14 mouse cellular contexts compared by ENCODE assay signal in the genomic region with DNA sequence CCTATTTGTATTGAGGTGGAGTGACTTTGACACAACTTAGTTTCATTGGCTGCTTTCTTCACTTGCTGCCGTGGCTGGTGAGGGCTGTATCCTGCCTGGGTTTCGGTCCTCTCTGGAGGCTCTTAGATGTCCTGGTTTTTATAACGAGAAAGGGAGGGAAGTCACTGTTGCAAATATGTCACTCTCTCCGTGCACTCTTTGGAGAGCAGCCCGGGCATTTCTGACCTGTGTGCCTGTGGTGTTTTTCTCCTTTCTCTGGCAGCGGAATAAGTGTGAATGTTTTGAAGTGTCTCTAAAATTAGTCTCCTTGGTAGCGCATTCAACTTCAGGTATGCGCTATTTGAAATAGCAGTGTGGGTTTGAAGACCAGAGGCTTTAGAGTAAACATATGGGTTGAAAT. TPM values are rescaled to one million over a fixed set of nuclear protein-coding genes. Genes with fewer than 3 reads are reported as not detected.
A peak's percentile ranks its signal among the peaks of the same experiment; 100 is the strongest.
DNase-seq lines count a peak whose midpoint lies in the region; ATAC-seq and TF ChIP-seq lines count a peak whose summit lies in the region.
"Had no signal": no experiment of that assay in that cellular context is flagged by ENCODE, and none has a peak within 500 bp of the region (broad histone marks: within the 10 kb centered on the region; RNA-seq: fewer than 3 reads in every experiment).

No protein-coding gene starts in this region.

- no peak for TF ChIP-seq POLR2A in liver, adult 2 months (IDR thresholded peaks at IDR 0.05; ENCODE audit: extremely low read depth, insufficient read depth, low read length)

- H3K4me3 ChIP-seq in liver, adult 2 months (ENCODE audit: insufficient read depth, low read depth, low read length) = no peak overlapping the region
- H3K4me3 ChIP-seq in liver, postnatal 0 days (ENCODE audit: low read depth, low read length) = no peak overlapping the region
- H3K4me3 ChIP-seq in heart, embryonic 15.5 days = peak overlapping the region; percentile 13; the same call in 1 of the 2 replicates
- H3K4me3 ChIP-seq in forebrain, embryonic 10.5 days = no peak overlapping the region
- H3K4me3 ChIP-seq: embryonic facial prominence, embryonic 13.5 days; forebrain, embryonic 12.5 days; neural tube, embryonic 15.5 days had no signal

- H3K36me3 ChIP-seq in liver, adult 2 months (ENCODE audit: control insufficient read depth, insufficient read depth, low read length) = no peaks in the 10 kb centered on the region
- no peaks in the 10 kb centered on the region for H3K36me3 ChIP-seq in liver, postnatal 0 days (replicated peaks; ENCODE audit: insufficient read depth, low read length)
- H3K36me3 ChIP-seq in heart, embryonic 15.5 days = no peaks in the 10 kb centered on the region
- peaks cover 11% of the 10 kb centered on the region for H3K36me3 ChIP-seq in forebrain, embryonic 10.5 days (replicated peaks)
- H3K36me3 ChIP-seq: embryonic facial prominence, embryonic 13.5 days; forebrain, embryonic 12.5 days; neural tube, embryonic 15.5 days had no signal

- no peak for TF ChIP-seq CTCF in liver, adult 2 months (IDR thresholded peaks at IDR 0.05; ENCODE audit: low read depth, low read length)
- no peak for TF ChIP-seq CTCF in liver, postnatal 0 days (IDR thresholded peaks at IDR 0.05; ENCODE audit: low read depth)

- peak; percentile 53 for DNase-seq in liver, adult 2 months (ENCODE audit: extremely low read depth, low read depth, low spot score)
- no peak for DNase-seq in liver, postnatal 0 days
- DNase-seq in cerebellum, postnatal 36 days = peak; percentile 70 to 73
- DNase-seq in lung, postnatal 14 days = peak; percentile 6
- no peak for DNase-seq in forebrain, embryonic 10.5 days (ENCODE audit: extremely low spot score, low spot score)
- DNase-seq in adrenal gland, postnatal 36 days = no peak
- DNase-seq: kidney, postnatal 4 days had no signal

- no peak overlapping the region for H3K4me2 ChIP-seq in liver, postnatal 0 days (ENCODE audit: low read depth, low read length)
- H3K4me2 ChIP-seq in heart, embryonic 15.5 days = peak overlapping the region; percentile 47
- H3K4me2 ChIP-seq: embryonic facial prominence, embryonic 13.5 days; forebrain, embryonic 12.5 days; liver, embryonic 11.5 days; neural tube, embryonic 15.5 days had no signal

- 48% methylated on average over 8 of the region's 8 CpGs for WGBS in liver, adult 2 months
- 69% methylated on average over 8 of the region's 8 CpGs for WGBS in liver, postnatal 0 days (ENCODE audit: insufficient replicate concordance)
- 21% methylated on average over 8 of the region's 8 CpGs for WGBS in heart, embryonic 15.5 days
- 90% methylated on average over 8 of the region's 8 CpGs for WGBS in forebrain, embryonic 10.5 days

- 0 out of 2 replicates have a peak overlapping the region, but pooled peaks have one; percentile 16 for H3K27ac ChIP-seq in liver, adult 2 months (replicated peaks; ENCODE audit: insufficient read depth, low read depth, low read length)
- H3K27ac ChIP-seq in liver, postnatal 0 days (ENCODE audit: low read depth) = no peak overlapping the region
- H3K27ac ChIP-seq in heart, embryonic 15.5 days = peak overlapping the region; percentile 92
- H3K27ac ChIP-seq in forebrain, embryonic 10.5 days = no peak overlapping the region
- H3K27ac ChIP-seq: embryonic facial prominence, embryonic 13.5 days; forebrain, embryonic 12.5 days had no signal

- H3K4me1 ChIP-seq in liver, adult 2 months (ENCODE audit: control insufficient read depth, insufficient read depth, low read length) = peaks cover 12% of the 10 kb centered on the region; the same call in 1 of the 2 replicates
- H3K4me1 ChIP-seq in liver, postnatal 0 days (ENCODE audit: insufficient read depth) = peaks cover 6% of the 10 kb centered on the region; the same call in 1 of the 2 replicates
- peaks cover 63% of the 10 kb centered on the region for H3K4me1 ChIP-seq in heart, embryonic 15.5 days (replicated peaks)
- H3K4me1 ChIP-seq in forebrain, embryonic 10.5 days = peaks cover 8% of the 10 kb centered on the region

- no peak for ATAC-seq in liver, postnatal 0 days
- peak; percentile 64; the same call in 1 of the 2 replicates for ATAC-seq in heart, embryonic 15.5 days (replicated peaks; ENCODE audit: insufficient number of reproducible peaks, insufficient read depth, low FRiP score, low read depth)
- no peak for ATAC-seq in monocyte, adult 5-6 weeks (replicated peaks; ENCODE audit: insufficient number of reproducible peaks, low FRiP score, low TSS enrichment, poor library complexity, severe bottlenecking)
- ATAC-seq: intestine, embryonic 16.5 days had no signal

- H3K9ac ChIP-seq in liver, adult 2 months (ENCODE audit: low read depth, low read length) = no peak overlapping the region
- H3K9ac ChIP-seq in liver, postnatal 0 days (replicated peaks) = no peak overlapping the region
- no peak overlapping the region for H3K9ac ChIP-seq in heart, embryonic 15.5 days
- H3K9ac ChIP-seq: embryonic facial prominence, embryonic 13.5 days; forebrain, embryonic 12.5 days; neural tube, embryonic 15.5 days had no signal

- no peaks in the 10 kb centered on the region for H3K27me3 ChIP-seq in liver, adult 2 months (ENCODE audit: control insufficient read depth, insufficient read depth, low read length)
- H3K27me3 ChIP-seq in liver, postnatal 0 days (ENCODE audit: insufficient read depth, low read length) = no peaks in the 10 kb centered on the region
- H3K27me3 ChIP-seq in heart, embryonic 15.5 days = no peaks in the 10 kb centered on the region
- no peaks in the 10 kb centered on the region for H3K27me3 ChIP-seq in forebrain, embryonic 10.5 days (ENCODE audit: poor library complexity, severe bottlenecking)
- H3K27me3 ChIP-seq: embryonic facial prominence, embryonic 13.5 days; forebrain, embryonic 12.5 days; neural tube, embryonic 15.5 days had no signal

- TF ChIP-seq EP300 in liver, postnatal 0 days (IDR thresholded peaks at IDR 0.05; ENCODE audit: low read depth) = no peak

- H3K79me2 ChIP-seq in liver, adult 2 months (ENCODE audit: control insufficient read depth, insufficient read depth, low read length) = peaks cover 28% of the 10 kb centered on the region; the same call in 1 of the 2 replicates

- H3K9me3 ChIP-seq in liver, postnatal 0 days (ENCODE audit: low read length) = no peaks in the 10 kb centered on the region
- no peaks in the 10 kb centered on the region for H3K9me3 ChIP-seq in heart, embryonic 15.5 days (replicated peaks)
- no peaks in the 10 kb centered on the region for H3K9me3 ChIP-seq in forebrain, embryonic 10.5 days
- H3K9me3 ChIP-seq: embryonic facial prominence, embryonic 13.5 days; forebrain, embryonic 12.5 days; neural tube, embryonic 15.5 days had no signal

RNA-seq across cellular contexts. Expression of gene Ak4, which starts 19.2 kb away (rescaled TPM):
- 55.7 and 58.7 TPM in 2 replicates for total RNA-seq in liver, adult 2 months (2014; rRNA removed)
- 14.7 and 16.0 TPM in 2 replicates for polyA plus RNA-seq in liver, adult 2 months (2012; rRNA removed)
- polyA plus RNA-seq in liver, postnatal 0 days (2015; fragmentation: Nextera tagmentation; extraction: Ambion mirVana) = 27.1 and 31.3 TPM in 2 replicates
- polyA plus RNA-seq in heart, embryonic 15.5 days (2015; fragmentation: Nextera tagmentation; extraction: Ambion mirVana) = 19.7 and 21.3 TPM in 2 replicates
- 43.9 and 49.1 TPM in 2 replicates for polyA plus RNA-seq in forebrain, embryonic 10.5 days (2016; fragmentation: Nextera tagmentation; extraction: Ambion mirVana)
- total RNA-seq in adrenal gland, postnatal 36 days (2021) = 1 to 10 TPM; 5.9 to 6.4 TPM
- total RNA-seq in monocyte, adult 5-6 weeks (2017) = 0.19 TPM in 1 of 3 replicates, not detected in the others

RNA-seq across cellular contexts. Expression of gene Dnajc6, which starts 58.2 kb away (rescaled TPM):
- 0.09 and 0.13 TPM in 2 replicates for total RNA-seq in liver, adult 2 months (2014; rRNA removed)
- 0.01 and 0.06 TPM in 2 replicates for polyA plus RNA-seq in liver, adult 2 months (2012; rRNA removed)
- polyA plus RNA-seq in liver, postnatal 0 days (2015; fragmentation: Nextera tagmentation; extraction: Ambion mirVana) = 0.16 and 0.22 TPM in 2 replicates
- 0.43 and 1.9 TPM in 2 replicates for polyA plus RNA-seq in heart, embryonic 15.5 days (2015; fragmentation: Nextera tagmentation; extraction: Ambion mirVana)
- polyA plus RNA-seq in forebrain, embryonic 10.5 days (2016; fragmentation: Nextera tagmentation; extraction: Ambion mirVana) = 1.4 and 1.7 TPM in 2 replicates
- 1 to 10 TPM; 3.3 to 5.2 TPM for total RNA-seq in adrenal gland, postnatal 36 days (2021)
- 0.58 TPM in 1 of 3 replicates, not detected in the others for total RNA-seq in monocyte, adult 5-6 weeks (2017)

Comparison
In these comparisons a context has a peak if more than half of its experiments do, and no peak if none do; other contexts are left out.
1. DNase-seq: peak in liver, adult 2 months (single experiment), cerebellum, postnatal 36 days (2 of 2) and lung, postnatal 14 days (single experiment); none in liver, postnatal 0 days (single experiment), forebrain, embryonic 10.5 days (single experiment) and adrenal gland, postnatal 36 days (0 of 2).
2. H3K27ac ChIP-seq: peak in liver, adult 2 months (single experiment) and heart, embryonic 15.5 days (single experiment); none in liver, postnatal 0 days (single experiment) and forebrain, embryonic 10.5 days (single experiment).